Mouse (Mus musculus): Measurements from ENCODE around the gene Tuba1c. TPM values are rescaled to one million over a fixed set of nuclear protein-coding genes. Genes with fewer than 3 reads are reported as not detected.
"Not testable (repeated sequence)": the region's sequence is repeated elsewhere in the genome, so short reads cannot be mapped to it uniquely, and the experiment has no call there.

Tuba1c gene
- total RNA-seq, 2 experiments from 2014 or later, result 548 to 589 TPM

- intact Hi-C loops (cut with DNase I), result no loop called here
- DNase-seq, result peak; percentile 58
Measured at GRCm38 (mm10) chr15:99049473-99050253, 20.0 kb downstream of the Tuba1c start.

- peak; percentile 41 for DNase-seq
- intact Hi-C loops (cut with DNase I), result no loop called here
Measured at GRCm38 (mm10) chr15:99053373-99053772, 23.7 kb downstream of the Tuba1c start.

GRCm38 (mm10) chr15:99055040-99055439, 25.3 kb downstream of the Tuba1c start, which contains the start of gene Prph:
Gene Prph (plus strand): TSS chr15:99055174.
- DNase-seq, result no peak
- intact Hi-C loops (cut with DNase I), result no loop called here

GRCm38 (mm10) chr15:99055511-99055961, 25.8 kb downstream of the Tuba1c start:
- intact Hi-C loops (cut with DNase I), result no loop called here
- DNase-seq, result peak; percentile 21

GRCm38 (mm10) chr15:99056332-99056731, 26.6 kb downstream of the Tuba1c start:
- peak; percentile 22 for DNase-seq
- intact Hi-C loops (cut with DNase I), result no loop called here

- intact Hi-C loops (cut with DNase I), result no loop called here
Measured at GRCm38 (mm10) chr15:99065557-99066165, 36.0 kb downstream of the Tuba1c start.

GRCm38 (mm10) chr15:99071988-99072387, 42.3 kb downstream of the Tuba1c start:
- DNase-seq, result no peak
- intact Hi-C loops (cut with DNase I), result no loop called here

More at GRCm38 (mm10) chr15:99065557-99066165, 36.0 kb downstream of the Tuba1c start:
- DNase-seq, result no peak

GRCm38 (mm10) chr15:99074019-99074599, 44.4 kb downstream of the Tuba1c start, which contains the start of gene Troap:
Gene Troap (plus strand): TSS chr15:99074575.
- intact Hi-C loops (cut with DNase I), result no loop called here
- no peak for DNase-seq

- intact Hi-C loops (cut with DNase I), result no loop called here
- DNase-seq, result peak; percentile 98
Measured at GRCm38 (mm10) chr15:99074600-99075333, 45.1 kb downstream of the Tuba1c start.

GRCm38 (mm10) chr15:99076011-99076410, 46.3 kb downstream of the Tuba1c start:
- DNase-seq; intact Hi-C loops (cut with DNase I): not testable (repeated sequence)

- no peak for DNase-seq
- intact Hi-C loops (cut with DNase I), result no loop called here
Measured at GRCm38 (mm10) chr15:99078181-99078910, 48.7 kb downstream of the Tuba1c start.

- intact Hi-C loops (cut with DNase I), result no loop called here
- DNase-seq, result no peak
Measured at GRCm38 (mm10) chr15:99079804-99080203, 50.1 kb downstream of the Tuba1c start.

- intact Hi-C loops (cut with DNase I), result no loop called here
- DNase-seq, result no peak
Measured at GRCm38 (mm10) chr15:99082322-99082721, 52.6 kb downstream of the Tuba1c start.

- DNase-seq, result no peak
- intact Hi-C loops (cut with DNase I), result no loop called here
Measured at GRCm38 (mm10) chr15:99082840-99083239, 53.1 kb downstream of the Tuba1c start.

- intact Hi-C loops (cut with DNase I), result no loop called here
- peak; percentile 48 for DNase-seq
Measured at GRCm38 (mm10) chr15:99083258-99083657, 53.6 kb downstream of the Tuba1c start.

- intact Hi-C loops (cut with DNase I), result no loop called here
Measured at GRCm38 (mm10) chr15:99083867-99084557, 54.3 kb downstream of the Tuba1c start.

GRCm38 (mm10) chr15:99084618-99085017, 54.9 kb downstream of the Tuba1c start:
- DNase-seq, result no peak
- intact Hi-C loops (cut with DNase I), result no loop called here

More at GRCm38 (mm10) chr15:99083867-99084557, 54.3 kb downstream of the Tuba1c start:
- DNase-seq, result no peak

- no peak for DNase-seq
- intact Hi-C loops (cut with DNase I), result no loop called here
Measured at GRCm38 (mm10) chr15:99085997-99086396, 56.3 kb downstream of the Tuba1c start.

GRCm38 (mm10) chr15:99087253-99088075, 57.8 kb downstream of the Tuba1c start, which contains the start of gene C1ql4:
Gene C1ql4 (minus strand): TSS chr15:99087817.
- intact Hi-C loops (cut with DNase I), result no loop called here
- no peak for DNase-seq
